Mouse (Mus musculus) midbrain, postnatal 0 days (tissue): ENCODE measurements around the gene Rimbp2. TPM values are rescaled to one million over a fixed set of nuclear protein-coding genes. Genes with fewer than 3 reads are reported as not detected.
A peak's percentile ranks its signal among the peaks of the same experiment; 100 is the strongest.
"Not testable (repeated sequence)": the region's sequence is repeated elsewhere in the genome, so short reads cannot be mapped to it uniquely, and the experiment has no call there.

Source experiments
- ATAC-seq: fragments of 200-750 bp; cut with Nextera tagmentation; 2 replicates; pipeline ENCODE4 v1.8.0; 2017; ENCODE audit warnings: moderate number of reproducible peaks, mild to moderate bottlenecking, moderate TSS enrichment, moderate library complexity; ENCODE audit not compliant: low FRiP score
- DNase-seq: peaks from one replicate; pipeline ENCODE4 v3.0.0-alpha.2; 2015; ENCODE audit warnings: low spot score
- H3K27ac ChIP-seq: fragments of 300-500 bp; sonication (generic); 2 replicates; pipeline ENCODE4 v1.5.1; 2014; ENCODE audit warnings: low read depth, mild to moderate bottlenecking, low read length, mixed read lengths
- H3K27me3 ChIP-seq: fragments of 300-500 bp; sonication (generic); 2 replicates; pipeline ENCODE4 v1.6.1; 2014; ENCODE audit warnings: low read length, control low read depth, mixed read lengths; ENCODE audit not compliant: insufficient read depth
- H3K36me3 ChIP-seq: fragments of 300-500 bp; sonication (generic); 2 replicates; pipeline ENCODE4 v1.6.1; 2014; ENCODE audit warnings: low read length, control low read depth, mixed read lengths; ENCODE audit not compliant: insufficient read depth
- H3K4me1 ChIP-seq: fragments of 300-500 bp; sonication (generic); 2 replicates; pipeline ENCODE4 v1.6.1; 2014; ENCODE audit warnings: mild to moderate bottlenecking, control low read depth, antibody characterized with exemption, low read length, mixed read lengths; ENCODE audit not compliant: insufficient read depth
- H3K4me2 ChIP-seq: fragments of 300-500 bp; sonication (generic); 2 replicates; pipeline ENCODE4 v1.6.1; 2014; ENCODE audit warnings: low read depth, mild to moderate bottlenecking, low read length, mixed read lengths; ENCODE audit not compliant: poor library complexity, severe bottlenecking
- H3K4me3 ChIP-seq: fragments of 300-500 bp; sonication (generic); 2 replicates; pipeline ENCODE4 v1.5.1; 2014; ENCODE audit warnings: low read depth, mild to moderate bottlenecking, low read length, moderate library complexity
- H3K9ac ChIP-seq: fragments of 300-500 bp; sonication (generic); replicated peaks from 2 replicates; pipeline ENCODE4 v1.6.1; 2014; ENCODE audit warnings: mild to moderate bottlenecking, low read length, moderate library complexity, mixed read lengths; ENCODE audit not compliant: poor library complexity, severe bottlenecking
- H3K9me3 ChIP-seq: fragments of 300-500 bp; sonication (generic); 2 replicates; pipeline ENCODE4 v1.6.1; 2016; ENCODE audit warnings: low read length, control low read depth
- CTCF ChIP-seq: IDR thresholded peaks from 2 replicates; pipeline ENCODE4 v1.5.1; 2016; ENCODE audit warnings: antibody characterized with exemption, mild to moderate bottlenecking
- WGBS: fragments of 180-500 bp; shearing (Covaris S2); extraction: QIAGEN DNeasy Blood & Tissue Kit; methylation state at CpG from one replicate; pipeline ENCODE4 v1.1.7; 2014; 5-methylcytosine and 5-hydroxymethylcytosine counted together
- polyA plus RNA-seq: library from polyadenylated mRNA; unstranded; fragments of >200 nt; fragmentation: Nextera tagmentation; extraction: Ambion mirVana; gene quantifications from 2 replicates; pipeline ENCODE4 v1.2.1, GENCODE M21; 2015
- total RNA-seq: library from RNA; depleted of rRNA; stranded (reverse); fragments of >200 nt; gene quantifications from 2 replicates; pipeline ENCODE4 v1.2.3, GENCODE M21; 2014

Rimbp2 gene
- total and polyA plus RNA-seq, 2 experiments from 2014 or later: 6.1 to 22.7 TPM

- Histone ChIP-seq H3K27me3 (0 out of 2 replicates have a peak, but pooled peaks cover 3% of the 10 kb centered on the region), H3K4me3 (no peak overlapping the region), H3K27ac (no peak overlapping the region), H3K9ac (no peak overlapping the region), H3K9me3 (no peaks in the 10 kb centered on the region), H3K36me3 (no peaks in the 10 kb centered on the region), H3K4me2 (no peak overlapping the region), H3K4me1 (no peaks in the 10 kb centered on the region)
- TF ChIP-seq CTCF: no peak
- DNase-seq (no peak), ATAC-seq (no peak)
- WGBS: 85% methylated on average over 22 of the region's 22 CpGs
Measured at GRCm38 (mm10) chr5:128735921-128736320, 217.4 kb downstream of the Rimbp2 start.

GRCm38 (mm10) chr5:128733955-128734354, 219.3 kb downstream of the Rimbp2 start:
- Histone ChIP-seq H3K27me3 (0 out of 2 replicates have a peak, but pooled peaks cover 3% of the 10 kb centered on the region), H3K4me1 (no peaks in the 10 kb centered on the region), H3K36me3 (no peaks in the 10 kb centered on the region), H3K4me2 (no peak overlapping the region), H3K9me3 (no peaks in the 10 kb centered on the region), H3K27ac (no peak overlapping the region), H3K4me3 (no peak overlapping the region), H3K9ac (no peak overlapping the region)
- DNase-seq (peak; percentile 83), ATAC-seq (no peak)
- peak; percentile 99 for TF ChIP-seq CTCF
- WGBS: 5% methylated on average over 6 of the region's 6 CpGs

DNA sequence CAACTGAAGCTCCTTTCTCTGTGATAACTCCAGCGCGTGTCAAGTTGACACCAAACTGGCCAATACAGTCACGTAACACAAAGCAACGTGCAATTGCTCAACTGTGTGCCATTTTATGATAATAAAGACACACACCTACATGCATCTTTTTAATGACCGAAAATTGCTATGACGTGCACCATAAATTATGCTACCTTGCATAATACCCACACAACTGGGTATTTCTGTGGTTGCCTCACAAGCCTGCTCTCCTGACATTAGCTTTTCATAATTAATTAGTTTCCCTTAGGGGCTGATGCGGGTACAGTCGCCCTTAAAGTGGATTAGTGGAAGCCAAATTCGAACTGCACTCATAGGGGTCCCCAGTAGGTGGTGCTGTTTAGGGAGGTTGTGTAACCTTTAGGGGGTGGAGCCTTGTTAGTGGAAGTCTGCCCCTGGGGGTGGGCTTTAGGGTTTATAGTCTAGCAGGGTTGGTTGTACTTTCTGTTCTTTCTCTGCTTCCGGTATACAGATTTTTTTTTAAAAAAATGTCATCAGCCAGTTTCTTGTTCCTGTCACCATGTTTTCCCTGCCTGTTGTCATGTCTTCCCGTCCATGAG, 220.8 kb downstream of the Rimbp2 start:
- TF ChIP-seq CTCF: peak; percentile 59
- Histone ChIP-seq H3K4me2 (no peak overlapping the region), H3K27ac (no peak overlapping the region), H3K4me3 (no peak overlapping the region), H3K9me3 (no peaks in the 10 kb centered on the region), H3K36me3 (no peaks in the 10 kb centered on the region), H3K9ac (no peak overlapping the region), H3K4me1 (no peaks in the 10 kb centered on the region), H3K27me3 (0 out of 2 replicates have a peak, but pooled peaks cover 3% of the 10 kb centered on the region)
- DNase-seq: no peak
- 72% methylated on average over 11 of the region's 11 CpGs for WGBS
- no peak for ATAC-seq

- TF ChIP-seq CTCF: peak; percentile 87
- 46% methylated on average over 5 of the region's 5 CpGs for WGBS
- Histone ChIP-seq H3K27ac (no peak overlapping the region), H3K9me3 (no peaks in the 10 kb centered on the region), H3K4me2 (no peak overlapping the region), H3K36me3 (no peaks in the 10 kb centered on the region), H3K9ac (no peak overlapping the region), H3K27me3 (no peaks in the 10 kb centered on the region), H3K4me3 (no peak overlapping the region), H3K4me1 (no peaks in the 10 kb centered on the region)
- DNase-seq (peak; percentile 61), ATAC-seq (no peak)
Measured at GRCm38 (mm10) chr5:128730634-128731033, 222.7 kb downstream of the Rimbp2 start.

- Histone ChIP-seq H3K9ac (no peak overlapping the region), H3K9me3 (no peaks in the 10 kb centered on the region), H3K4me3 (no peak overlapping the region), H3K4me2 (no peak overlapping the region), H3K27ac (no peak overlapping the region), H3K36me3 (no peaks in the 10 kb centered on the region), H3K27me3 (no peaks in the 10 kb centered on the region), H3K4me1 (no peaks in the 10 kb centered on the region)
- TF ChIP-seq CTCF: peak; percentile 61
- DNase-seq (no peak), ATAC-seq (no peak)
- 74% methylated on average over 5 of the region's 5 CpGs for whole genome bisulfite sequencing
Measured at GRCm38 (mm10) chr5:128729341-128729740, 223.9 kb downstream of the Rimbp2 start.

DNA sequence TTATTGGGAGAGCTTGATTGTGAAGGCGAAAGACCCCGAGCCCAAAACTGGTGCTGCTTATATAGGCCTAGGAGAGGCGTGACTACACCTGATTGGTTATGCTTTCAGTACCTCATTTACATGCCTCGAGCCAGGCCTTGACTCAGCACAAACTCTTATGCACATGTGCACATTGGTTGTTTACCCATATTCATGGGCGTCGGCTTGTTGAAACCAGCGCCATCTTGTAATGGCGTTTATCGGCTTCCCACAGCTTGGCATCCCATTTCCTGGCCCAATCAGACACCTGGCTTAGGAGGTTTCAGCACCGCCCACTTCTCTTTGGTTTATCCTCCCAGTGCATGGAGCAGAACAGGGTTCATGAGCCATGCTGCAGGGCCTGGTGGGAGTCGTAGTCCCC, 232.8 kb downstream of the Rimbp2 start:
- WGBS: 92% methylated on average over 11 of the region's 11 CpGs

More for the DNA sequence above, 232.8 kb downstream of the Rimbp2 start:
- not testable (repeated sequence) for DNase-seq, H3K9ac ChIP-seq, H3K4me2 ChIP-seq, H3K36me3 ChIP-seq, H3K27me3 ChIP-seq, ATAC-seq, H3K9me3 ChIP-seq, H3K27ac ChIP-seq, H3K4me3 ChIP-seq, H3K4me1 ChIP-seq
